Mouse (Mus musculus) neural tube, embryonic 13.5 days (tissue): ENCODE measurements around the gene Cyth3. TPM values are rescaled to one million over a fixed set of nuclear protein-coding genes. Genes with fewer than 3 reads are reported as not detected.

ENCODE experiments used
- ATAC-seq: fragments of 200-750 bp; cut with Nextera tagmentation; 2 replicates; pipeline ENCODE4 v1.8.0; 2017; ENCODE audit warnings: low read depth, mild to moderate bottlenecking, moderate TSS enrichment, moderate library complexity
- H3K27ac ChIP-seq: fragments of 300-500 bp; sonication (generic); replicated peaks from 2 replicates; pipeline ENCODE4 v1.5.1; 2015; ENCODE audit warnings: moderate library complexity, mild to moderate bottlenecking, inconsistent platforms
- H3K27me3 ChIP-seq: fragments of 300-500 bp; sonication (generic); 2 replicates; pipeline ENCODE4 v1.6.1; 2015; ENCODE audit warnings: mild to moderate bottlenecking, inconsistent platforms
- H3K36me3 ChIP-seq: fragments of 300-500 bp; sonication (generic); 2 replicates; pipeline ENCODE4 v1.6.1; 2015; ENCODE audit warnings: mild to moderate bottlenecking, inconsistent platforms
- H3K4me1 ChIP-seq: fragments of 300-500 bp; sonication (generic); replicated peaks from 2 replicates; pipeline ENCODE4 v1.6.1; 2015; ENCODE audit warnings: inconsistent platforms
- H3K4me2 ChIP-seq: fragments of 300-500 bp; sonication (generic); 2 replicates; pipeline ENCODE4 v1.6.1; 2015; ENCODE audit warnings: inconsistent platforms, mild to moderate bottlenecking, moderate library complexity
- H3K4me3 ChIP-seq: fragments of 300-500 bp; sonication (generic); 2 replicates; pipeline ENCODE4 v1.5.1; 2015; ENCODE audit warnings: mild to moderate bottlenecking, inconsistent platforms
- H3K9ac ChIP-seq: fragments of 300-500 bp; sonication (generic); 2 replicates; pipeline ENCODE4 v1.6.1; 2015; ENCODE audit warnings: moderate library complexity, mild to moderate bottlenecking, inconsistent platforms
- H3K9me3 ChIP-seq: fragments of 300-500 bp; sonication (generic); 2 replicates; pipeline ENCODE4 v1.6.1; 2016; ENCODE audit warnings: inconsistent platforms
- WGBS: fragments of 180-500 bp; shearing (Covaris S2); methylation state at CpG from one replicate; pipeline ENCODE4 v1.1.7; 2015; 5-methylcytosine and 5-hydroxymethylcytosine counted together
- polyA plus RNA-seq: library from polyadenylated mRNA; unstranded; fragments of >200 nt; fragmentation: Nextera tagmentation; extraction: Ambion mirVana; gene quantifications from 2 replicates; pipeline ENCODE4 v1.2.1, GENCODE M21; 2015

Cyth3 gene
- polyA plus RNA-seq, 1 experiment from 2014 or later = 43.1 TPM

DNA sequence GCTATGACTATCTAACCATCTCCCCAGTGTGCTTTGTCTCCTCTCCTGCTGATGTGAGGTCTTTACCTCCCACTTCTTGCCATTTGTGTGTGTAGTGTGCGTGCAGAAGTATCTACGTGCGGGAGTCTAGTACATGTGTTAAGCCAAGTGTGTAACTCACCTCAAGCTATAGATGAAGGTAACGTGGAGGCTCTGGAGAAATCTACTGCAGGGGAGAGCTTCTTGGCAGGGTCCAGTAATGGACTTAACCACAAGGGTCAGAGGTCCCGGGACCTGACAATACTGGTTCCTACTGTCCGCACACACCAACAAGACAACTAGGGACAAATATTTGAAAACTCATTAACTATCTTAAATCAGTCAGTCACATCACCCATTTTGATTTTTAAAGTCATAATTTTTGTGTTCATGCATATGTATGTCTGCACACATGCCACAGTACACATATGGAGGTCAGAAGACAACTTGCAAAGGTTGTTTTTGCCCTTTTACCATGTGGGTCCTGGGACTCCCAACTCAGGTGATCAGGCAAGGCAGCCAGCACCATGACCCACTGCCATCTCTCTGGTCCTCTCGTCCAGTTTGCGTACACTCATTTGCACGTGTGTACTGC is 133.4 kb downstream of the Cyth3 start:
- Histone ChIP-seq H3K4me3 (no peak overlapping the region), H3K36me3 (no peaks in the 10 kb centered on the region), H3K4me2 (no peak overlapping the region), H3K4me1 (peaks cover 17% of the 10 kb centered on the region), H3K9ac (no peak overlapping the region), H3K27ac (no peak overlapping the region), H3K27me3 (peaks cover 35% of the 10 kb centered on the region), H3K9me3 (no peaks in the 10 kb centered on the region)
- WGBS = 95% methylated on average over 9 of the region's 9 CpGs
- ATAC-seq = no peak

DNA sequence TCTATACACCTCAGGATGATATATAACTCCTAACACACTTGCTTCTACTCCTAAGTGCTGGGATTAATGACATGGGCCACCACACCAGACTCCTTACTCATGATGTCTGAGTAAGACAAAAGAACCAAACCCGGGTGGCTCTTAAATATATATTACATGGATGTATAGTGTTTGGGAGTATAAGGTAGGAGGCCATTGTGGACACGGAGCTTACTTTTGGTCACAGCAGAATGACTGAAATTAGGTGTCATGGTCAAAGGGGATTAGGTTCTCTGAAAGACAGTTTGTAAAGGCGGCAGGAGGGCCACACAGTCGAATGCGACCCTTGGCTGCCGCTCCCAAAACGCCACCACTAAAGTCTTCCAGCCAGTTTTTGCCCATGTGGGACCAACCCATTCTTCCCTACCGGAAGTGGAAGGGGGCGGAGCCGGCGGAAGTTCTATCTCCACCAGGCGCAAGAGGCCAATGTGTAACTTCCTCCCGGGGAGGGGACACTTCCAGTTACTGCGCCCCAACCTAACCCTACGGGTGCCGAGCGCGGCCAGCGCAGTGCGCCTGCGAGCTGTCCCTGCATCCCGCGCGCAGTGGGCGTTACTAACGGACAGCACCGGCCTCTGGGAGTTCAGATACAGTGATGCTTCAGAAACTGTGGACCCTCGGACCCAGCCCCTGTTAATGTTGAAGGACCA is 135.7 kb downstream of the Cyth3 start:
- Histone ChIP-seq H3K27ac (peak overlapping the region; percentile 49), H3K4me1 (peaks cover 17% of the 10 kb centered on the region), H3K9ac (peak overlapping the region; percentile 76), H3K4me3 (peak overlapping the region; percentile 51), H3K9me3 (no peaks in the 10 kb centered on the region), H3K27me3 (peaks cover 26% of the 10 kb centered on the region), H3K36me3 (no peaks in the 10 kb centered on the region), H3K4me2 (peak overlapping the region; percentile 70)
- whole genome bisulfite sequencing = 19% methylated on average over 28 of the region's 28 CpGs
- peak; percentile 95 for ATAC-seq

DNA sequence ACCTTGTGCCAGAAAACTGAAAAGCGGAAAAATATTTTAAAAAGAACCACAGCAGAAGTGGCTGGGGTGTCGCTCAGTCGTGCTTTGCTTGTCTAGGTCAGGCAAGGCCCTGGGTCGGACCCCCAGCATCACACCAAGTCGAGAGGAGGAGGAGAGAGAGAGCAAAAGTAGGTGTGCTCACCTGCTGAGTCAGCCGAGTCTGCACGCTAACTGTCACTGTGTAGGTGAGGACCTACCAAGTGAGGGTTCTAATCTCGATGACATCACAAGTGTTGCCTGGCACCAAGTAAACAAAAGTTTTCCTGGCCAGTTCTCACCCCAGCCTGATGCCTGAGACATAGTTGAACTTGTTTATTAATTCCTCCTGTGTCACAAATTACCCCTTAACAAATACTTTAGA is 137.3 kb downstream of the Cyth3 start:
- Histone ChIP-seq H3K9ac (peak overlapping the region; percentile 76; the same call in 1 of the 2 replicates), H3K4me2 (peak overlapping the region; percentile 70)
- 89% methylated on average over 8 of the region's 8 CpGs for WGBS

More for the DNA sequence above, 137.3 kb downstream of the Cyth3 start:
- peaks cover 17% of the 10 kb centered on the region; the same call in 1 of the 2 replicates for H3K27me3 ChIP-seq
- H3K4me3 ChIP-seq = no peak overlapping the region
- ATAC-seq = no peak
- H3K27ac ChIP-seq = no peak overlapping the region
- no peaks in the 10 kb centered on the region for H3K9me3 ChIP-seq
- peaks cover 17% of the 10 kb centered on the region for H3K4me1 ChIP-seq
- H3K36me3 ChIP-seq = peaks cover 10% of the 10 kb centered on the region

Other genes with a start within 250 kb of the Cyth3 start
- gene Kdelr2, start 218.6 kb upstream of the Cyth3 start, polyA plus RNA-seq = 161 and 179 TPM in 2 replicates
- 16.9 and 17.0 TPM in 2 replicates for gene Daglb, start 157.9 kb upstream of the Cyth3 start, polyA plus RNA-seq
- 437 and 456 TPM in 2 replicates for gene Rac1, start 94.4 kb upstream of the Cyth3 start, polyA plus RNA-seq
- gene Usp42, start 109.8 kb downstream of the Cyth3 start, polyA plus RNA-seq = 27.7 and 31.5 TPM in 2 replicates
- 51.5 and 56.7 TPM in 2 replicates for gene Eif2ak1, start 195.3 kb downstream of the Cyth3 start, polyA plus RNA-seq